Mouse (Mus musculus) forebrain, embryonic 16.5 days (tissue): Measurements from ENCODE around the gene Aldoart2. TPM values are rescaled to one million over a fixed set of nuclear protein-coding genes. Genes with fewer than 3 reads are reported as not detected.
"Not testable (repeated sequence)": the region's sequence is repeated elsewhere in the genome, so short reads cannot be mapped to it uniquely, and the experiment has no call there.

Experiments
- ATAC-seq: fragments of 200-750 bp; cut with Nextera tagmentation; 2 replicates; pipeline ENCODE4 v1.8.0; 2017; ENCODE audit warnings: mild to moderate bottlenecking, moderate library complexity
- H3K27ac ChIP-seq: fragments of 300-500 bp; sonication (generic); 2 replicates; pipeline ENCODE4 v1.5.1; 2014; ENCODE audit warnings: low read length, control low read depth
- H3K27me3 ChIP-seq: fragments of 300-500 bp; sonication (generic); replicated peaks from 2 replicates; pipeline ENCODE4 v1.6.1; 2014; ENCODE audit warnings: low read length; ENCODE audit not compliant: control insufficient read depth, insufficient read depth
- H3K36me3 ChIP-seq: fragments of 300-500 bp; sonication (generic); 2 replicates; pipeline ENCODE4 v1.6.1; 2014; ENCODE audit not compliant: control insufficient read depth, insufficient read depth
- H3K4me1 ChIP-seq: fragments of 300-500 bp; sonication (generic); replicated peaks from 2 replicates; pipeline ENCODE4 v1.6.1; 2014; ENCODE audit warnings: low read length; ENCODE audit not compliant: control insufficient read depth, insufficient read depth
- H3K4me2 ChIP-seq: fragments of 300-500 bp; sonication (generic); 2 replicates; pipeline ENCODE4 v1.6.1; 2014; ENCODE audit warnings: mild to moderate bottlenecking, low read length, control low read depth
- H3K4me3 ChIP-seq: fragments of 300-500 bp; sonication (generic); replicated peaks from 2 replicates; pipeline ENCODE4 v1.5.1; 2014; ENCODE audit warnings: mild to moderate bottlenecking, low read length, control low read depth
- H3K9ac ChIP-seq: fragments of 300-500 bp; sonication (generic); replicated peaks from 2 replicates; pipeline ENCODE4 v1.6.1; 2014; ENCODE audit warnings: low read depth, low read length, control low read depth
- H3K9me3 ChIP-seq: fragments of 300-500 bp; sonication (generic); 2 replicates; pipeline ENCODE4 v1.6.1; 2016; ENCODE audit warnings: low read length; ENCODE audit not compliant: control insufficient read depth
- WGBS: fragments of 180-500 bp; shearing (Covaris S2); extraction: QIAGEN DNeasy Blood & Tissue Kit; methylation state at CpG from one replicate; pipeline ENCODE4 v1.1.7; 2014; 5-methylcytosine and 5-hydroxymethylcytosine counted together
- polyA plus RNA-seq: library from polyadenylated mRNA; unstranded; fragments of >200 nt; fragmentation: Nextera tagmentation; extraction: Ambion mirVana; gene quantifications from 2 replicates; pipeline ENCODE4 v1.2.1, GENCODE M21; 2015

Gene Aldoart2
- polyA plus RNA-seq, 1 experiment from 2014 or later, result not detected

DNA sequence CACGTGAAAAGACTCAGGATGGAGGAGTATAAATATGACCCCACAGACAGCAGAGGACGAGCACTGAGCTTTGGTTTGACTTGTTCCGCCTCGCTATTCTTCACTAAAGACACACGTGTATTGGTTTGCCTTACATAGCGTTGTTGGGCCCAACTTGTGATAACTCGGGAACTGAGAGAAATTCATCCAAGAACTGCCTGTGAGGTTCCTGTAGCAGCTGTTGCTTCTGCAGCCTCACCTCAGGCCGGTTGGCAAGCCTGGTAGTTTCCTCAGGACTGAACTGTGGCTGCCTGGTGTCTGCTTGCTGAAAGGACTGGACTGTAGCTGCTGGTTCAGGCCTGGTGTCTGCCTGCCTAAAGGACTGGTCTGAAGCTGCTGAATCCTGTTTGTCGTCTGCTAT is 5.6 kb downstream of the Aldoart2 start:
- H3K9me3 ChIP-seq, result no peaks in the 10 kb centered on the region
- 94% methylated on average over 9 of the region's 9 CpGs for WGBS
- ATAC-seq, result no peak

GRCm38 (mm10) chr12:55571181-55571580 is 6.1 kb downstream of the Aldoart2 start:
- Histone ChIP-seq H3K4me3 (no peak overlapping the region), H3K9ac (no peak overlapping the region), H3K4me1 (peaks cover 6% of the 10 kb centered on the region), H3K27me3 (no peaks in the 10 kb centered on the region), H3K4me2 (no peak overlapping the region), H3K36me3 (no peaks in the 10 kb centered on the region), H3K27ac (no peak overlapping the region), H3K9me3 (no peaks in the 10 kb centered on the region)
- 47% methylated on average over 11 of the region's 11 CpGs for WGBS
- no peak for ATAC-seq

More for the DNA sequence above, 5.6 kb downstream of the Aldoart2 start:
- no peaks in the 10 kb centered on the region for H3K36me3 ChIP-seq
- no peak overlapping the region for H3K4me3 ChIP-seq
- no peaks in the 10 kb centered on the region for H3K27me3 ChIP-seq
- no peak overlapping the region for H3K4me2 ChIP-seq
- no peak overlapping the region for H3K9ac ChIP-seq
- H3K27ac ChIP-seq, result no peak overlapping the region
- peaks cover 6% of the 10 kb centered on the region for H3K4me1 ChIP-seq

GRCm38 (mm10) chr12:55571661-55572060 is 6.6 kb downstream of the Aldoart2 start:
- Histone ChIP-seq H3K4me2 (0 out of 2 replicates have a peak overlapping the region, but pooled peaks have one; percentile 5), H3K4me3 (no peak overlapping the region), H3K27ac (no peak overlapping the region), H3K36me3 (no peaks in the 10 kb centered on the region), H3K9ac (no peak overlapping the region), H3K4me1 (peaks cover 6% of the 10 kb centered on the region), H3K9me3 (no peaks in the 10 kb centered on the region), H3K27me3 (no peaks in the 10 kb centered on the region)
- 45% methylated on average over 10 of the region's 10 CpGs for WGBS
- ATAC-seq, result no peak

GRCm38 (mm10) chr12:55573089-55573488 is 8.1 kb downstream of the Aldoart2 start:
- H3K9ac ChIP-seq, result no peak overlapping the region
- no peak for ATAC-seq
- H3K27ac ChIP-seq, result no peak overlapping the region
- no peaks in the 10 kb centered on the region for H3K36me3 ChIP-seq
- H3K27me3 ChIP-seq, result no peaks in the 10 kb centered on the region
- no peak overlapping the region for H3K4me2 ChIP-seq
- no peaks in the 10 kb centered on the region for H3K9me3 ChIP-seq
- H3K4me3 ChIP-seq, result no peak overlapping the region
- peaks cover 6% of the 10 kb centered on the region for H3K4me1 ChIP-seq

- no peaks in the 10 kb centered on the region for H3K36me3 ChIP-seq
- peaks cover 6% of the 10 kb centered on the region for H3K4me1 ChIP-seq
- no peak overlapping the region for H3K4me2 ChIP-seq
- no peaks in the 10 kb centered on the region for H3K9me3 ChIP-seq
- H3K4me3 ChIP-seq, result no peak overlapping the region
- H3K27me3 ChIP-seq, result no peaks in the 10 kb centered on the region
- ATAC-seq, result peak; percentile 50; the same call in 1 of the 2 replicates
- 9% methylated on average over 6 of the region's 6 CpGs for WGBS
- H3K27ac ChIP-seq, result no peak overlapping the region
- H3K9ac ChIP-seq, result no peak overlapping the region
Observed at GRCm38 (mm10) chr12:55573794-55574193, 8.8 kb downstream of the Aldoart2 start.

GRCm38 (mm10) chr12:55586936-55587335 is 21.9 kb downstream of the Aldoart2 start:
- ATAC-seq, H3K4me3 ChIP-seq, H3K4me1 ChIP-seq, H3K9ac ChIP-seq, H3K27me3 ChIP-seq, H3K9me3 ChIP-seq, H3K4me2 ChIP-seq, H3K36me3 ChIP-seq, H3K27ac ChIP-seq: not testable (repeated sequence)
- WGBS, result 51% methylated on average over 9 of the region's 9 CpGs

DNA sequence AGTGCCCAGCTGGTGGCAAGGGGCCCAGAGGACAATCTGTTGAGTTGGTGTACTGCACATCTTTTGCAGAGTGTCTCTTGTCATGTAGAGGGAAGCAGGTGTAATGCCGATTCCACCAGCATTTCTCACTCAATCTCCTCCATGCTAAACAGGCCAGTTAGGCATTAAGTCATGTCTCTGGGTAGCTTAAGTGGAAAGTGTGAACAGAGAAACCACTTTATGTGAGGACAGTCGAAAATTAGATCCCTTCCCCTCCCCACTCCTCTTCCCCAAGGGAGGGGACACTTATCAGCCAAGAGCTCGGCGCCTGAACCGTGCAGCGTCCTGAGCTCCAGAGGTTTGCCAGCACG is 33.5 kb downstream of the Aldoart2 start:
- no peak for ATAC-seq
- Histone ChIP-seq H3K4me1 (peaks cover 24% of the 10 kb centered on the region), H3K9me3 (no peaks in the 10 kb centered on the region), H3K4me2 (peak overlapping the region; percentile 93), H3K27ac (no peak overlapping the region), H3K27me3 (peaks cover 47% of the 10 kb centered on the region), H3K4me3 (peak overlapping the region; percentile 57), H3K9ac (no peak overlapping the region), H3K36me3 (no peaks in the 10 kb centered on the region)
- 2% methylated on average over 7 of the region's 7 CpGs for WGBS

- WGBS, result under 1% methylated on average over 71 of the region's 77 CpGs
- peaks cover 47% of the 10 kb centered on the region for H3K27me3 ChIP-seq
- peak; percentile 81 for ATAC-seq
Observed at GRCm38 (mm10) chr12:55598887-55599561, 34.0 kb downstream of the Aldoart2 start, which contains the start of gene Insm2. TSS of gene Insm2 (plus strand) at chr12:55599427.

DNA sequence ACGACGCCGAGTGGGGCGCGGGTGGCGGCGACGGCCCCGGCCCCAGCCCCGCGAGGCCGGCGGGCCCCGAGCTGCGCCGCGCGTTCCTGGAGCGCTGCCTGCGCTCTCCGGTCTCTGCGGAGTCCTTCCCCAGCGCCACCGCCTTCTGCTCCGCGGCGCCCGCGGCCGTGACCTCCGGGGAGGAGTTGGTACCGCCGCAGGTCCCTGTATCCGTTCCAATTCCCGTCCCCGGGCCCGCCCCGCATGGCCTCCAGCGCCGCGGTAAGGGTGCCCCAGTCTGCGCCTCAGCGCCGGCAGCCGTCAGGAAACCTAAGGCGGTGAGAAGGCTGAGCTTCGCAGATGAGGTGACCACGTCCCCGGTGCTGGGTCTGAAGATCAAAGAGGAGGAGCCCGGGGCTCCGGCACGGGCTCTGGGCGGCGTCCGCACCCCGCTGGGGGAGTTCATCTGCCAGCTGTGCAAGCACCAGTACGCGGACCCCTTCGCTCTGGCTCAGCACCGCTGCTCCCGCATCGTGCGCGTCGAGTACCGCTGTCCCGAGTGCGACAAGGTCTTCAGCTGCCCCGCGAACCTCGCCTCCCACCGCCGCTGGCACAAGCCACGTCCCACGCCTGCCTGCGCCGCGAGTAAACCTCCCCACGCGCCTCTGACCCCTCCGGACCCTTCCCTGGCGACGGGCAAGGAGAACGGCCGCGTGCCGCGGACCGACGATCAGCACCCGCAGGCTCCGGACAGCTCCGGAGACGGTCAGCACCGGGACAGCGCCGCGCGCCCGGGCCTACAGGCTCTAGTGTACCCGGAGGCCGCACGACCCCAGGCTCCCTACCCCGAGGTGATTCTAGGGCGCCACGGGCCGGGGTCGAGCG is 34.8 kb downstream of the Aldoart2 start:
- WGBS, result under 1% methylated on average over 91 of the region's 109 CpGs
- H3K4me2 ChIP-seq, result peak overlapping the region; percentile 93
- H3K9me3 ChIP-seq, result no peaks in the 10 kb centered on the region
- no peak overlapping the region for H3K27ac ChIP-seq
- no peaks in the 10 kb centered on the region for H3K36me3 ChIP-seq
- peak; percentile 61 for ATAC-seq
- peak overlapping the region; percentile 52 for H3K9ac ChIP-seq
- H3K4me1 ChIP-seq, result peaks cover 24% of the 10 kb centered on the region
- peak overlapping the region; percentile 57 for H3K4me3 ChIP-seq
- H3K27me3 ChIP-seq, result peaks cover 47% of the 10 kb centered on the region

More at GRCm38 (mm10) chr12:55598887-55599561, 34.0 kb downstream of the Aldoart2 start, which contains the start of gene Insm2:
- Histone ChIP-seq H3K27ac (no peak within 1 kb of the TSS), H3K36me3 (no peaks in the 10 kb centered on the region), H3K4me1 (peaks cover 24% of the 10 kb centered on the region), H3K4me3 (peak within 1 kb of the TSS; percentile 57), H3K9me3 (no peaks in the 10 kb centered on the region), H3K4me2 (peak within 1 kb of the TSS; percentile 93), H3K9ac (peak within 1 kb of the TSS; percentile 52)
